Comparison of ENCODE assay signal across 11 mouse cellular contexts in the genomic region with DNA sequence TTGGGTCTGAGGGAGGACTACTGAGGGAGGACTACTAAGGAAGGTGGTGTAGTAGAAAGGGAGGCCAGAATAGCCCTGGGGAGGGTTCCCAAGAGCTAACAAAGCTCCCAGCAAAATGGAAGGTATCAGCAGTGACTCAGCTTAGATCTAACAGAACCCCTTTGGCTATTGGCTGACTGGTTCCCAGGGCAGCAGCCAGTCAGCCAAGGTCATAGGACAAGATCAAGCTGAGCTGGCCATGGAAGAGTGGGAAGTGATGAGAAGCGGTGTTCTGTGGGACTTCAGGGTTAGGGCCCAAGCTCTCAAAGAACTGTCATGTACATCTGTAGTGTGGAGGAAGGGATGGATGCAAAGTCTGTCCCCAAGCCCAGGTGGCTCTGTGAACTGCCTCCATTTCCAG. TPM values are rescaled to one million over a fixed set of nuclear protein-coding genes. Genes with fewer than 3 reads are reported as not detected.
"Had no signal": no experiment of that assay in that cellular context is flagged by ENCODE, and none has a peak within 500 bp of the region (broad histone marks: within the 10 kb centered on the region; RNA-seq: fewer than 3 reads in every experiment).

No protein-coding gene starts in this region.

- DNase-seq: liver, postnatal 0 days; lung, adult 2 months; lung, postnatal 14 days; lung, postnatal 36 days; right cerebral cortex, postnatal 14 days; thymus, postnatal 14 days; thymus, postnatal 36 days had no signal

RNA-seq across cellular contexts. Expression of a gene that starts 5.3 kb away (rescaled TPM):
- total RNA-seq: megakaryocyte progenitor cell, adult 5-6 weeks; monocyte, adult 5-6 weeks; neutrophil, adult 5-6 weeks had no signal
- polyA plus RNA-seq: thymus, postnatal 0 days had no signal
